Mouse (Mus musculus) testis, adult 2 months (tissue): ENCODE data around the gene Clic4.

ENCODE experiments used
- CTCF ChIP-seq: fragments of 200-500 bp; IDR thresholded peaks from 2 replicates; pipeline ENCODE4 v1.5.1; 2012; ENCODE audit warnings: low read depth, mild to moderate bottlenecking, inconsistent platforms, low read length, moderate library complexity; ENCODE audit not compliant: control insufficient read depth, insufficient read depth, insufficient replicate concordance
- POLR2A ChIP-seq: fragments of 200-500 bp; IDR thresholded peaks from 2 replicates; pipeline ENCODE4 v1.6.1; 2012; ENCODE audit warnings: low read depth, mild to moderate bottlenecking, inconsistent platforms, low read length, moderate library complexity; ENCODE audit not compliant: control insufficient read depth

DNA sequence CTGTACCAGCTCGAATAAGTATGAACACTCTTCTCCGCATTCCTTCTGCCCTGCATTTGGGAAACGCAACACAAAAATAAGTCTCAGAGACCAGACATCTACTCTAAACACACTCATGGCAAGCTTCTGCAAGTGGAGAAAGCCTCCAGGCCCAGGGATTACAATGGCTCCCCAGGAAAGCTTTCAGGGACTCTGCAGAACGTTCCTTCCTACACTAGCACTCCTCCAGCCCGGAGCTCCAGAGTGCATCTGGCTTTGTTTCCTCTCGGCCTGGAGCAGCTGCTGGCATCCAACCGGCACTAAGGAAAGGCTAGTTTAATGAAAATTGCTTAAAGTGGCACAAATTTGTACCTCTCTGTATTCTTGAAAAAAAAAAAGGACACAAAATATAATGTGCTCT, 14.1 kb downstream of the Clic4 start:
- TF ChIP-seq CTCF (no peak), POLR2A (no peak)
